Mouse (Mus musculus) inflammation-experienced regulatory T-cells, adult 6 months (primary cell): ENCODE results near the gene Olfr1378. TPM values are rescaled to one million over a fixed set of nuclear protein-coding genes. Genes with fewer than 3 reads are reported as not detected.

Experiments
- ATAC-seq: one replicate; pipeline ENCODE4 v1.8.0; 2017
- polyA plus RNA-seq, 3 experiments: library from polyadenylated mRNA; unstranded; fragments of 100-300 nt; shearing (Covaris generic); gene quantifications; one replicate each; pipeline ENCODE4 v1.2.1; 2017

Olfr1378 gene
- not detected for polyA plus RNA-seq

GRCm38 (mm10) chr11:50966230-50966629 is at the start of gene Olfr1378:
Gene Olfr1378 (plus strand): TSS chr11:50966530.
- no peak for ATAC-seq

- no peak for ATAC-seq
Observed at GRCm38 (mm10) chr11:50930469-50931014, 35.8 kb upstream of the Olfr1378 start.

GRCm38 (mm10) chr11:50931021-50931420 is 35.3 kb upstream of the Olfr1378 start:
- ATAC-seq, result no peak

- ATAC-seq, result no peak
Observed at GRCm38 (mm10) chr11:50931451-50931866, 34.9 kb upstream of the Olfr1378 start, which contains the start of gene Zfp354b. Gene Zfp354b (minus strand): TSS chr11:50931633.

GRCm38 (mm10) chr11:50932040-50932439 is 34.3 kb upstream of the Olfr1378 start:
- ATAC-seq, result no peak

- ATAC-seq, result no peak
Observed at GRCm38 (mm10) chr11:50938435-50938834, 27.9 kb upstream of the Olfr1378 start.

- no peak for ATAC-seq
Observed at GRCm38 (mm10) chr11:50939621-50940366, 26.5 kb upstream of the Olfr1378 start.

- no peak for ATAC-seq
Observed at GRCm38 (mm10) chr11:50942386-50942785, 23.9 kb upstream of the Olfr1378 start.

- ATAC-seq, result no peak
Observed at GRCm38 (mm10) chr11:50943506-50943905, 22.8 kb upstream of the Olfr1378 start, which contains the start of gene 4933414I15Rik. Gene 4933414I15Rik (minus strand): TSS chr11:50943765.

GRCm38 (mm10) chr11:50952290-50952689 is 14.0 kb upstream of the Olfr1378 start:
- ATAC-seq, result no peak

- ATAC-seq, result no peak
Observed at GRCm38 (mm10) chr11:50953665-50954064, 12.7 kb upstream of the Olfr1378 start, which contains the start of gene Prop1. Gene Prop1 (minus strand): TSS chr11:50953765.

GRCm38 (mm10) chr11:50964886-50965285 is 1.4 kb upstream of the Olfr1378 start:
- ATAC-seq, result no peak

- ATAC-seq, result no peak
Observed at GRCm38 (mm10) chr11:50977216-50977615, 10.9 kb downstream of the Olfr1378 start.

- ATAC-seq, result no peak
Observed at GRCm38 (mm10) chr11:50981667-50982066, 15.3 kb downstream of the Olfr1378 start, which contains the start of gene Olfr1377. Gene Olfr1377 (plus strand): TSS chr11:50981967.

- no peak for ATAC-seq
Observed at GRCm38 (mm10) chr11:51003296-51003695, 37.0 kb downstream of the Olfr1378 start, which contains the start of gene Olfr51. Gene Olfr51 (plus strand): TSS chr11:51003596.

- ATAC-seq, result no peak
Observed at GRCm38 (mm10) chr11:51011821-51012220, 45.5 kb downstream of the Olfr1378 start.

GRCm38 (mm10) chr11:51013936-51014335 is 47.6 kb downstream of the Olfr1378 start, which contains the start of gene Olfr54:
Gene Olfr54 (plus strand): TSS chr11:51014236.
- ATAC-seq, result no peak

- ATAC-seq, result no peak
Observed at GRCm38 (mm10) chr11:51016341-51016740, 50.0 kb downstream of the Olfr1378 start.

Other genes with a start within 250 kb of the Olfr1378 start
- gene Zfp354c, start 138.8 kb upstream of the Olfr1378 start, polyA plus RNA-seq, result 1 to 10 TPM in 2 of 3 experiments, under 1 TPM in 1; 0.65 to 2.6 (median 1.4) TPM
- not detected for gene Zfp879, start 125.0 kb upstream of the Olfr1378 start, polyA plus RNA-seq
- gene Grm6, start 115.8 kb upstream of the Olfr1378 start, polyA plus RNA-seq, result not detected
- not detected for gene Zfp454, start 78.9 kb upstream of the Olfr1378 start, polyA plus RNA-seq
- under 1 TPM in 1 of 3 experiments, not detected in 2; 0.20 TPM for gene Zfp2, start 50.4 kb upstream of the Olfr1378 start, polyA plus RNA-seq
- gene Zfp354b, start 34.9 kb upstream of the Olfr1378 start, polyA plus RNA-seq, result not detected
- not detected for gene 4933414I15Rik, start 22.8 kb upstream of the Olfr1378 start, polyA plus RNA-seq
- not detected for gene Prop1, start 12.8 kb upstream of the Olfr1378 start, polyA plus RNA-seq
- gene Olfr1377, start 15.4 kb downstream of the Olfr1378 start, polyA plus RNA-seq, result not detected
- gene Olfr51, start 37.1 kb downstream of the Olfr1378 start, polyA plus RNA-seq, result not detected
- gene Olfr54, start 47.7 kb downstream of the Olfr1378 start, polyA plus RNA-seq, result not detected
- not detected for gene Olfr1375, start 81.6 kb downstream of the Olfr1378 start, polyA plus RNA-seq
- not detected for gene Zfp354a, start 92.7 kb downstream of the Olfr1378 start, polyA plus RNA-seq